Mouse (Mus musculus) olfactory bulb, adult 2 months (tissue): Measurements from ENCODE around the gene Sgk1.

Experiments used
- CTCF ChIP-seq: fragments of 200-500 bp; IDR thresholded peaks from 2 replicates; pipeline ENCODE4 v1.5.1; 2012; ENCODE audit warnings: low read depth, mild to moderate bottlenecking, low read length, moderate library complexity; ENCODE audit not compliant: insufficient read depth
- POLR2A ChIP-seq: fragments of 200-500 bp; IDR thresholded peaks from 2 replicates; pipeline ENCODE4 v1.6.1; 2012; ENCODE audit warnings: mild to moderate bottlenecking, low read depth, low read length, moderate library complexity; ENCODE audit not compliant: insufficient read depth

- no peak for TF ChIP-seq POLR2A
- no peak for TF ChIP-seq CTCF
These were observed 113.2 kb downstream of the Sgk1 start for GRCm38 (mm10) chr10:21995221-21995620.
